Comparison of ENCODE assay signal across 8 mouse cellular contexts in genomic region chr9:121371346-121371891, GRCm38 (mm10).
A peak's percentile ranks its signal among the peaks of the same experiment; 100 is the strongest.
DNase-seq lines count a peak whose midpoint lies in the region; ATAC-seq and TF ChIP-seq lines count a peak whose summit lies in the region.

No protein-coding gene starts in this region.

- WGBS in hindbrain, embryonic 14.5 days, result under 1% methylated on average over 16 of the region's 18 CpGs
- 1% methylated on average over 18 of the region's 18 CpGs for WGBS in limb, embryonic 12.5 days
- WGBS in midbrain, embryonic 11.5 days, result under 1% methylated on average over 18 of the region's 18 CpGs

- H3K9me3 ChIP-seq in hindbrain, embryonic 14.5 days (ENCODE audit: control insufficient read depth, low read length), result no peaks in the 10 kb centered on the region
- no peaks in the 10 kb centered on the region for H3K9me3 ChIP-seq in limb, embryonic 12.5 days
- no peaks in the 10 kb centered on the region for H3K9me3 ChIP-seq in midbrain, embryonic 11.5 days (ENCODE audit: control insufficient read depth, low read length)

- H3K9ac ChIP-seq in hindbrain, embryonic 14.5 days, result peak overlapping the region; percentile 40
- 0 out of 2 replicates have a peak overlapping the region, but pooled peaks have one; percentile 31 for H3K9ac ChIP-seq in limb, embryonic 12.5 days (replicated peaks)
- peak overlapping the region; percentile 51 for H3K9ac ChIP-seq in midbrain, embryonic 11.5 days (ENCODE audit: low read length)

- peak overlapping the region; percentile 50 for H3K4me2 ChIP-seq in hindbrain, embryonic 14.5 days (replicated peaks)
- peak overlapping the region; percentile 59 for H3K4me2 ChIP-seq in limb, embryonic 12.5 days
- H3K4me2 ChIP-seq in midbrain, embryonic 11.5 days, result peak overlapping the region; percentile 44

- H3K4me3 ChIP-seq in gastrocnemius, adult 2 months, result peak overlapping the region; percentile 61
- peak overlapping the region; percentile 24 for H3K4me3 ChIP-seq in hindbrain, embryonic 14.5 days (replicated peaks; ENCODE audit: low read length)
- H3K4me3 ChIP-seq in limb, embryonic 12.5 days (replicated peaks), result peak overlapping the region; percentile 32
- peak overlapping the region; percentile 3 for H3K4me3 ChIP-seq in midbrain, embryonic 11.5 days (ENCODE audit: low read depth, low read length)

- H3K27ac ChIP-seq in gastrocnemius, adult 2 months, result peak overlapping the region; percentile 90
- peak overlapping the region; percentile 87 for H3K27ac ChIP-seq in hindbrain, embryonic 14.5 days
- peak overlapping the region; percentile 83 for H3K27ac ChIP-seq in limb, embryonic 12.5 days
- H3K27ac ChIP-seq in midbrain, embryonic 11.5 days (ENCODE audit: low read depth, low read length), result peak overlapping the region; percentile 91

- no peaks in the 10 kb centered on the region for H3K27me3 ChIP-seq in hindbrain, embryonic 14.5 days (ENCODE audit: control insufficient read depth, insufficient read depth, low read length)
- H3K27me3 ChIP-seq in limb, embryonic 12.5 days, result no peaks in the 10 kb centered on the region
- no peaks in the 10 kb centered on the region for H3K27me3 ChIP-seq in midbrain, embryonic 11.5 days (ENCODE audit: control insufficient read depth, insufficient read depth, low read length)

- peak; percentile 82 for ATAC-seq in hindbrain, embryonic 14.5 days (ENCODE audit: low FRiP score)
- peak; percentile 89 for ATAC-seq in limb, embryonic 12.5 days (ENCODE audit: insufficient number of reproducible peaks, insufficient read depth, low FRiP score, low TSS enrichment, low read depth)
- ATAC-seq in midbrain, embryonic 11.5 days (ENCODE audit: low FRiP score), result peak; percentile 91

- intact Hi-C loops in gastrocnemius, adult 2 months (cut with DNase I), result loop anchor here (2.0 to 10.0 kb wide), 2 partner anchors 73 to 787 kb away; no protein-coding TSS in a partner anchor

- peak; percentile 74 for DNase-seq in ovary, adult 18-20 months (ENCODE audit: low spot score)
- DNase-seq in ovary, postnatal 10 days (ENCODE audit: low spot score), result no peak
- peak; percentile 77 to 87 for DNase-seq in cerebellum, postnatal 25 days
- DNase-seq in gastrocnemius, adult 2 months, result peak; percentile 88
- peak; percentile 79 for DNase-seq in hindbrain, embryonic 14.5 days (ENCODE audit: low spot score)
- DNase-seq in midbrain, embryonic 11.5 days (ENCODE audit: low spot score, missing footprints), result peak; percentile 98
- peak; percentile 39 to 64 for DNase-seq in spleen, postnatal 10 days (ENCODE audit: low spot score in 2 of 2)

- H3K4me1 ChIP-seq in hindbrain, embryonic 14.5 days (replicated peaks; ENCODE audit: control insufficient read depth, insufficient read depth, low read length), result peaks cover 32% of the 10 kb centered on the region
- H3K4me1 ChIP-seq in limb, embryonic 12.5 days (replicated peaks), result peaks cover 59% of the 10 kb centered on the region
- H3K4me1 ChIP-seq in midbrain, embryonic 11.5 days (ENCODE audit: control insufficient read depth, insufficient read depth, low read length), result peaks cover 32% of the 10 kb centered on the region

- no peaks in the 10 kb centered on the region for H3K36me3 ChIP-seq in hindbrain, embryonic 14.5 days (replicated peaks; ENCODE audit: control insufficient read depth, insufficient read depth)
- H3K36me3 ChIP-seq in limb, embryonic 12.5 days, result no peaks in the 10 kb centered on the region
- H3K36me3 ChIP-seq in midbrain, embryonic 11.5 days (ENCODE audit: control insufficient read depth, insufficient read depth, low read length), result no peaks in the 10 kb centered on the region

- TF ChIP-seq CTCF in gastrocnemius, adult 2 months (IDR thresholded peaks at IDR 0.05), result no peak

Comparison
In these comparisons a context has a peak if more than half of its experiments do, and no peak if none do; other contexts are left out.
1. H3K4me3 ChIP-seq: peak in every context shown above with its lines; median percentile 61 in gastrocnemius, adult 2 months; 32 in limb, embryonic 12.5 days; 24 in hindbrain, embryonic 14.5 days; 3 in midbrain, embryonic 11.5 days.